In genomic region chr11:120617519-120618112, GRCm38 (mm10) we compare ENCODE assay signal across 8 mouse cellular contexts. TPM values are rescaled to one million over a fixed set of nuclear protein-coding genes. Genes with fewer than 3 reads are reported as not detected.
DNase-seq lines count a peak whose midpoint lies in the region; ATAC-seq and TF ChIP-seq lines count a peak whose summit lies in the region.

Pcyt2 (minus strand) TSS chr11:120617936.

- ATAC-seq in hindbrain, postnatal 0 days, result peak; percentile 95
- ATAC-seq in megakaryocyte, adult 5-6 weeks (ENCODE audit: poor library complexity, severe bottlenecking), result peak; percentile 98

- H3K27me3 ChIP-seq in hindbrain, postnatal 0 days (ENCODE audit: insufficient read depth, low read length), result no peaks in the 10 kb centered on the region

- TF ChIP-seq CTCF in gastrocnemius, adult 2 months (IDR thresholded peaks at IDR 0.05), result no peak
- TF ChIP-seq CTCF in hindbrain, postnatal 0 days (IDR thresholded peaks at IDR 0.05; ENCODE audit: low read depth), result peak; percentile 12; the same call in 1 of the 2 replicates
- TF ChIP-seq CTCF in left cerebral cortex, adult 2 months (IDR thresholded peaks at IDR 0.05), result no peak

- under 1% methylated on average over 56 of the region's 56 CpGs for WGBS in hindbrain, postnatal 0 days

- no peaks in the 10 kb centered on the region for H3K9me3 ChIP-seq in hindbrain, postnatal 0 days (ENCODE audit: low read length)

- intact Hi-C loops in gastrocnemius, adult 2 months (cut with DNase I), result no loop called here
- intact Hi-C loops in left cerebral cortex, adult 2 months (cut with DNase I), result loop anchor here (5.0 kb wide), 1 partner anchor 130 kb away; no protein-coding TSS in a partner anchor

- peak within 1 kb of the TSS; percentile 77 for H3K9ac ChIP-seq in hindbrain, postnatal 0 days (replicated peaks; ENCODE audit: low read length)

- peak; percentile 96 for DNase-seq in WW6 (ENCODE audit: low read depth, low spot score)
- peak; percentile 83 to 91 for DNase-seq in cerebellum, postnatal 4 days (ENCODE audit: low spot score in 2 of 2)
- peak; percentile 96 for DNase-seq in gastrocnemius, adult 2 months
- DNase-seq in hindbrain, postnatal 0 days (ENCODE audit: low spot score), result peak; percentile 97
- DNase-seq in left cerebral cortex, adult 2 months (ENCODE audit: extremely low spot score in 1 of 2, low spot score in 2 of 2), result peak; percentile 92 to 93
- DNase-seq in right cerebral cortex, adult 2 months (ENCODE audit: low spot score in 2 of 2), result peak; percentile 89 to 91
- DNase-seq in urinary bladder, postnatal 14 days (ENCODE audit: low spot score), result peak; percentile 92

- peak within 1 kb of the TSS; percentile 94 for H3K27ac ChIP-seq in gastrocnemius, adult 2 months
- H3K27ac ChIP-seq in hindbrain, postnatal 0 days, result peak within 1 kb of the TSS; percentile 91
- H3K27ac ChIP-seq in left cerebral cortex, adult 2 months, result peak within 1 kb of the TSS; percentile 85

- H3K4me3 ChIP-seq in gastrocnemius, adult 2 months, result peak within 1 kb of the TSS; percentile 91
- peak within 1 kb of the TSS; percentile 82 for H3K4me3 ChIP-seq in hindbrain, postnatal 0 days (ENCODE audit: low read length)
- peak within 1 kb of the TSS; percentile 68 for H3K4me3 ChIP-seq in left cerebral cortex, adult 2 months

- peaks cover 8% of the 10 kb centered on the region; the same call in 1 of the 2 replicates for H3K4me1 ChIP-seq in hindbrain, postnatal 0 days (ENCODE audit: insufficient read depth, low read length)

- H3K36me3 ChIP-seq in hindbrain, postnatal 0 days (ENCODE audit: insufficient read depth, low read length), result peaks cover 36% of the 10 kb centered on the region; the same call in 1 of the 2 replicates

- peak within 1 kb of the TSS; percentile 85 for H3K4me2 ChIP-seq in hindbrain, postnatal 0 days (ENCODE audit: low read depth, low read length)

RNA-seq across cellular contexts. Expression of gene Pcyt2, which starts in this region (rescaled TPM):
- 10 to 100 TPM; 30.6 to 39.2 TPM for total RNA-seq in gastrocnemius, adult 2 months (2021)
- total RNA-seq in hindbrain, postnatal 0 days (2014; rRNA removed), result 120 and 142 TPM in 2 replicates
- polyA plus RNA-seq in hindbrain, postnatal 0 days (2015; fragmentation: Nextera tagmentation; extraction: Ambion mirVana), result 125 and 143 TPM in 2 replicates
- 100 to 1,000 TPM; 133 to 140 TPM for total RNA-seq in left cerebral cortex, adult 2 months (2021)
- 11.8 and 13.3 TPM in 2 replicates for total RNA-seq in megakaryocyte, adult 5-6 weeks (2015)
- total RNA-seq in megakaryocyte, adult 5-6 weeks (2017), result 17.3 and 22.6 TPM in 2 replicates

Comparison
In these comparisons a context has a peak if more than half of its experiments do, and no peak if none do; other contexts are left out.
1. Peak in every context shown above with its lines: DNase-seq, ATAC-seq, H3K4me3 ChIP-seq and H3K27ac ChIP-seq.